Mouse (Mus musculus): ENCODE data around the gene Slc39a3.

DNA sequence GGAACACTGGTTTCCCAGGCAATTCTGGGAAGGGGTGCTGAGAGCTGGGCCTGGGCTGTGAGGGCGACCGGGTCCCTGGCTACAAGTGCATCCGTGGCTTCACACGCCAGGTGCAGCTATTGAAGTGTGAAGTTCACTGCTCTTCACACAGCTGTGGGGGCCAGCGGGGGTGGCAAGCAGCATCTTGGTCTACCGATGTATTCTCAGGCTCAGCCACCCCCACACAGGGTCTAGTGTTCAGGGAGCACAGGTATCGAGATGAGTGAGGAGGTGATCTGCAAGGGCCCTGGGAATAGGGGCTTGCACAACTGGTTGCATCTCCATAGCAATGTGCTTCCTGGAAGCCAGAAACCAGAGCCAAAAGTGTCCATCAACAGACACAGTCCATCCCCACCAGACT lies 46.8 kb downstream of the Slc39a3 start:
- no peak for TF ChIP-seq CTCF (IDR thresholded peaks at IDR 0.05 in 2 of 3, conservative IDR thresholded peaks at IDR 0.05 in 1 of 3; ENCODE audit: control insufficient read depth in 1 of 3, insufficient read depth in 1 of 3, low read depth in 2 of 3, low read length in 3 of 3, poor library complexity in 1 of 3, severe bottlenecking in 1 of 3)
- TF ChIP-seq UBTF (IDR thresholded peaks at IDR 0.05; ENCODE audit: borderline replicate concordance, insufficient read depth, low read depth, low read length): no peak
- TF ChIP-seq TAL1 (IDR thresholded peaks at IDR 0.05; ENCODE audit: low read length): no peak
- TF ChIP-seq USF1 (IDR thresholded peaks at IDR 0.05; ENCODE audit: low read depth, low read length): no peak
